Mouse (Mus musculus) megakaryocyte progenitor cell, adult 5-6 weeks (primary cell): ENCODE data around the gene Slc23a4. TPM values are rescaled to one million over a fixed set of nuclear protein-coding genes. Genes with fewer than 3 reads are reported as not detected.

ENCODE experiments used
- ATAC-seq: replicated peaks from 2 replicates; pipeline ENCODE4 v1.8.0; 2016; ENCODE audit warnings: mild to moderate bottlenecking, moderate TSS enrichment, inconsistent platforms; ENCODE audit not compliant: poor library complexity
- total RNA-seq, 2 experiments: library from RNA; stranded (forward) in 1 of 2; stranded (reverse) in 1 of 2; fragments of 157-497, 149-512 nt in 1 of 2; fragments of 200-1000 nt in 1 of 2; gene quantifications; 2 replicates each; pipeline versions ENCODE4 v1.2.3 to v1.2.4; 2015 to 2017

The Slc23a4 gene
- total RNA-seq, 2 experiments from 2014 or later: 0.42 TPM; not detected in 1

- no peak for ATAC-seq
These were observed 73.7 kb downstream of the Slc23a4 start for GRCm38 (mm10) chr6:34914462-34914861.

GRCm38 (mm10) chr6:34913341-34914040 lies 74.7 kb downstream of the Slc23a4 start:
- ATAC-seq: no peak

- peak; percentile 85 for ATAC-seq
These were observed 77.6 kb downstream of the Slc23a4 start, which contains the start of gene Wdr91 for GRCm38 (mm10) chr6:34910371-34911219. TSS of gene Wdr91 (minus strand) at chr6:34910876.

GRCm38 (mm10) chr6:34909631-34910345 lies 78.4 kb downstream of the Slc23a4 start:
- no peak for ATAC-seq

- no peak for ATAC-seq
These were observed 80.4 kb downstream of the Slc23a4 start for GRCm38 (mm10) chr6:34907696-34908260.

GRCm38 (mm10) chr6:34907121-34907614 lies 81.0 kb downstream of the Slc23a4 start:
- peak; percentile 38 for ATAC-seq

GRCm38 (mm10) chr6:34906661-34907060 lies 81.5 kb downstream of the Slc23a4 start:
- ATAC-seq: no peak

- ATAC-seq: no peak
These were observed 82.1 kb downstream of the Slc23a4 start for GRCm38 (mm10) chr6:34906125-34906524.

- ATAC-seq: no peak
These were observed 83.8 kb downstream of the Slc23a4 start for GRCm38 (mm10) chr6:34904361-34904760.

- ATAC-seq: no peak
These were observed 84.4 kb downstream of the Slc23a4 start for GRCm38 (mm10) chr6:34903851-34904250.

GRCm38 (mm10) chr6:34903441-34903840 lies 84.8 kb downstream of the Slc23a4 start:
- no peak for ATAC-seq

- no peak for ATAC-seq
These were observed 85.6 kb downstream of the Slc23a4 start for GRCm38 (mm10) chr6:34902578-34902977.

- ATAC-seq: peak; percentile 24
These were observed 86.2 kb downstream of the Slc23a4 start for GRCm38 (mm10) chr6:34901911-34902444.

GRCm38 (mm10) chr6:34900990-34901389 lies 87.2 kb downstream of the Slc23a4 start:
- ATAC-seq: no peak

- peak; percentile 82 for ATAC-seq
These were observed 89.1 kb downstream of the Slc23a4 start for GRCm38 (mm10) chr6:34899127-34899526.

- no peak for ATAC-seq
These were observed 91.9 kb downstream of the Slc23a4 start for GRCm38 (mm10) chr6:34896168-34896780.

GRCm38 (mm10) chr6:34895569-34895968 lies 92.6 kb downstream of the Slc23a4 start:
- ATAC-seq: no peak
